ENCODE assay signal across 8 mouse cellular contexts in genomic region chr7:4964272-4964671, GRCm38 (mm10). TPM values are rescaled to one million over a fixed set of nuclear protein-coding genes. Genes with fewer than 3 reads are reported as not detected.
DNase-seq lines count a peak whose midpoint lies in the region; ATAC-seq lines count a peak whose summit lies in the region.

Gene Sbk2 (minus strand): TSS chr7:4964406.

- peak; percentile 89 for DNase-seq in adrenal gland, adult 2 months
- DNase-seq in embryo, embryonic 11.5 days (ENCODE audit: low read depth, low spot score): peak; percentile 31
- DNase-seq in gastrocnemius, postnatal 4 days (ENCODE audit: low spot score in 2 of 2): peak; percentile 66 to 85
- peak; percentile 65 for DNase-seq in left cerebral cortex, postnatal 25 days (ENCODE audit: low spot score in 2 of 2)
- peak; percentile 73 for DNase-seq in mesoderm, embryonic 11.5 days (ENCODE audit: low read depth, low spot score)
- peak; percentile 32 to 33 for DNase-seq in right cerebral cortex, postnatal 36 days (ENCODE audit: low spot score in 2 of 2)
- peak; percentile 18 for DNase-seq in yolk sac, embryonic 10.5 days (ENCODE audit: low spot score)

- H3K36me3 ChIP-seq in intestine, embryonic 16.5 days (ENCODE audit: control insufficient read depth, insufficient read depth, low read length): no peaks in the 10 kb centered on the region

- intact Hi-C loops in left cerebral cortex, postnatal 25 days (cut with DNase I): loop anchor here (1.0 kb wide), 1 partner anchor 21 kb away; no protein-coding TSS in a partner anchor

- ATAC-seq in intestine, embryonic 16.5 days: peak; percentile 94

- H3K27me3 ChIP-seq in intestine, embryonic 16.5 days (replicated peaks; ENCODE audit: control insufficient read depth, insufficient read depth, low read length): no peaks in the 10 kb centered on the region

- no peak within 1 kb of the TSS for H3K4me3 ChIP-seq in intestine, embryonic 16.5 days (ENCODE audit: low read length)

- 7% methylated on average over 10 of the region's 10 CpGs for WGBS in intestine, embryonic 16.5 days

- peak within 1 kb of the TSS; percentile 40 for H3K4me2 ChIP-seq in intestine, embryonic 16.5 days (ENCODE audit: low read depth, low read length)

- H3K9me3 ChIP-seq in intestine, embryonic 16.5 days (ENCODE audit: control insufficient read depth, low read length): no peaks in the 10 kb centered on the region

- no peak within 1 kb of the TSS for H3K27ac ChIP-seq in intestine, embryonic 16.5 days (ENCODE audit: low read length)

- H3K4me1 ChIP-seq in intestine, embryonic 16.5 days (ENCODE audit: control insufficient read depth, insufficient read depth, low read length): no peaks in the 10 kb centered on the region

- peak within 1 kb of the TSS; percentile 7; the same call in 1 of the 2 replicates for H3K9ac ChIP-seq in intestine, embryonic 16.5 days (ENCODE audit: low read depth, low read length)

RNA-seq across cellular contexts. Expression of gene Sbk2, which starts in this region (rescaled TPM):
- total RNA-seq in adrenal gland, adult 2 months (2021): 1 to 10 TPM in 1 of 2 experiments, under 1 TPM in 1; 0.32 to 1.0 TPM
- 0.52 and 1.4 TPM in 2 replicates for polyA plus RNA-seq in adrenal gland, adult 2 months (2012; rRNA removed)
- 10 to 100 TPM; 13.0 to 15.9 TPM for total RNA-seq in gastrocnemius, postnatal 4 days (2021)
- 0.56 and 0.58 TPM in 2 replicates for polyA plus RNA-seq in intestine, embryonic 16.5 days (2015; fragmentation: Nextera tagmentation; extraction: Ambion mirVana)
- not detected for total RNA-seq in left cerebral cortex, postnatal 25 days (2021)

Comparison
In these comparisons a context has a peak if more than half of its experiments do, and no peak if none do; other contexts are left out.
1. RNA of gene Sbk2 (total RNA-seq): 13.0 to 15.9 TPM in gastrocnemius, postnatal 4 days; 0.32 to 1.0 TPM in adrenal gland, adult 2 months and not detected in left cerebral cortex, postnatal 25 days; every median in the first group is over 4 times any median in the second.
2. Peak in ATAC-seq, H3K9ac ChIP-seq and H3K4me2 ChIP-seq in intestine, embryonic 16.5 days; RNA of the gene not detected or under 1 TPM.
3. Peak in DNase-seq in left cerebral cortex, postnatal 25 days; RNA of the gene not detected or under 1 TPM.
4. DNase-seq: peak in every context shown above with its lines; median percentile 89 in adrenal gland, adult 2 months; 76 in gastrocnemius, postnatal 4 days; 73 in mesoderm, embryonic 11.5 days; 65 in left cerebral cortex, postnatal 25 days; 32 in right cerebral cortex, postnatal 36 days; 31 in embryo, embryonic 11.5 days; 18 in yolk sac, embryonic 10.5 days.